Mouse (Mus musculus) telencephalon, adult 2 months (tissue): ENCODE measurements around the gene Gfpt1.

Experiments
- DNase-seq: peaks from one replicate; pipeline ENCODE4 v3.0.0-alpha.2; 2011; ENCODE audit warnings: low read depth, low spot score

Gene Gfpt1

DNA sequence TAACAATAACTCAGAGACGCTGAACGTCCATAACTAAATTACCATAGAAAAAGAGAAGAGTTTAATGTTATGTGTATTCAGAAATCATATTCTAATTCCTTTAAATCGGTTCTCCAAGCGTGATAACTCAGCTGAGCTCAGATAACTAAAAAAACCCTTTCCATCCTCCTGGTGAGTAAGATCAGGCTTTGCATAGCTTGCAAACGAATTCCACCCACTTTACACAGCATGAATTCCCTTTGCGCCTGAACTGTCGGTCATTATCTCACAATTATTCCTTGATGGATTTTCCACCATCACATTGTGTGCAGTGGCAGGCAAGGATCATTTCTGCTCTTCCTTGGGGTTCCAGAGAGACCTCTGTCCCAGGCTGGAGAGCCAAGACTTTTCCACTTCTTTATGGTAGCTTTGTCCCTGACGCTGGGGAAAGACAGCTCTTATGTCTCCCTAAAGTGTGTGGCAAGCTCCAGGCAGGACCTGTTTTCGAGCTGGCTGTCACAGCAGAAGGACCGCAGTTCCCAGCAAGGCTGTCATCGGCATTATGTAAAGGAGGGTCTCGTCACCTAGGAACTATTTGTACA, 91.4 kb downstream of the Gfpt1 start:
- DNase-seq, result peak; percentile 43

DNA sequence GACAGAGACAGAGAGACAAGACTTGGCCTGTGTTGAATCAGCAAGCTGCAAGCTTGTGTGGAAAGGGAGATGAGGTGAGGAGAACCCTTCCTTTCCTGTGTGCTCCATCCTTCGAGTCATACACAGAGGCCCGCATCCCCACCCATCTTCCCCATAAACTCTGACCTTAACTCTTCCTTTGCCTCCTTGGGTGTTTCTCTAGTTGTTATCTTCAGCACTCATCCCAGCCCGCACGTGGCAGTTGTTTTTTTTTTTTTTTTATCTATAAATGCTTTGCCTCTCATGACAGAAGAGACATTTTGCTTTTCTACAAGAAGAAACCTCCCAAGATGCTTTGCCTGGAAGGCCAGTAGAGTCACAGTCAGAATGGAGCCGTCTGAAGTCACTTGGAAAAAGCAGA, 95.8 kb downstream of the Gfpt1 start:
- DNase-seq, result no peak

DNA sequence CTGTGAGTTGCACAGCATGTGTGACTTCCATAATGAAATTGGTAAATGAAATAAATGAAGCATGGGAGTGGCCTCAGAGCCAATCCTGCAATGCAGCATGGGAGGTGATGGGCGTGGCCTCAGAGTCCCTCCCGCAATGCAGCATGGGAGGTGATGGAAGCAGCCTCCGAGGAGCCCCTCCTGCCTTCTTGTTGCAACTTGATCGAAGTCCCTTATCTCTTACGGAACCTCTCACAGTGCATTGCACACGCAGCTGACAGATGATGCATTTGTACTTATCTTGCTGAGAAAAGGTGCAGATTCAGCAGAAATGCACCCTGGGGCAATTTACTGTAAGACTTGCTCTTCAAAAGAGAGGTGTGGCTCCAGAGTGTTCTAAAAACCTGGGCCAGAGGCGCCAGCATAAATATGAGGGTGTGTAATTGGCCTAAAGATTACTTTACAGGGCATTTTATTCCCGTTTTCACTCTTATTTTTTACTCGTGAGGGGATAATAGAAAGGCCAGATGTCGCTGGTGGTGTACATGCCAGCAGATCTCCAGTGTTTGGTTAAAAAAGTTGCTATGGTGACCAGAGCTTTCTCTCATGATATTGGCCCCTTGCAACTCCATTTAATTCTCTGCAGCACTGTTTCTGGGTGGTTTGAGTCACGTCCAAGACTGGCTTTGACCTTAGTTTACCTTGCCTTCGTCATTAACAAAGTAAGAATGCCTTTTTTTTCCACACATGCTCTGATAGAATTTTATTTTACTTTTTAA, 97.3 kb downstream of the Gfpt1 start:
- no peak for DNase-seq
